Mouse (Mus musculus): ENCODE data around the gene Hopx. TPM values are rescaled to one million over a fixed set of nuclear protein-coding genes. Genes with fewer than 3 reads are reported as not detected.

Hopx gene
- polyA plus RNA-seq, 1 experiment from 2014 or later: 2.4 TPM

DNA sequence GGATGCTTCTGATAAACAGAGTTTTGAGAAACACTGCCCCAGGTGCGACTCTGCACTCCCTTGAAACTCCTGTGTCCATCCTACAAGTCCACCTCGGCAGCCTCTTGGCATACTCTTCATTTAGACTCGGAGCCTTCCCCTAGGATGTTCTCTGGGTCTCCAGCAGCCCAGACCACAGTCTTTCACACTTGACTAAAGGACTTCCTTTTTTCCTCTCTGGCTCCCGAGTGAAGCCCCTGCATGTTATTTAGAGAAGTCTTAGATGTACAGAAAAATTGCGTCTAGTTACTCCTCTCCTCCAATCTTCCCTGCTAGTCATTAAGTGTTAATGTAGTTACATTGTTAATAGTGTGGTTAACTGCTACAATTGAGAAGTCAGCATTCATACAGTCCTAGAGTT, 70.6 kb downstream of the Hopx start:
- H3K4me1 ChIP-seq (ENCODE audit: insufficient read depth): no peaks in the 10 kb centered on the region
- no peaks in the 10 kb centered on the region for H3K36me3 ChIP-seq (ENCODE audit: insufficient read depth)
- DNase-seq (no peak), ATAC-seq (ENCODE audit: insufficient read depth) (no peak)
- no peak overlapping the region for H3K4me2 ChIP-seq
- TF ChIP-seq CTCF (IDR thresholded peaks at IDR 0.05; ENCODE audit: low read depth): no peak
- no peak overlapping the region for H3K9ac ChIP-seq
- H3K9me3 ChIP-seq (ENCODE audit: low read depth, low read length): no peaks in the 10 kb centered on the region
- H3K27ac ChIP-seq (ENCODE audit: low read depth): no peak overlapping the region
- H3K27me3 ChIP-seq (ENCODE audit: insufficient read depth, low read length): no peaks in the 10 kb centered on the region
- 63% methylated on average over 5 of the region's 5 CpGs for WGBS
- H3K4me3 ChIP-seq (ENCODE audit: low read depth, low read length): no peak overlapping the region

GRCm38 (mm10) chr5:77039391-77039790, 75.5 kb downstream of the Hopx start:
- no peak for TF ChIP-seq CTCF (IDR thresholded peaks at IDR 0.05; ENCODE audit: low read depth)
- ATAC-seq (ENCODE audit: insufficient read depth): no peak
- H3K9me3 ChIP-seq (ENCODE audit: low read depth, low read length): no peaks in the 10 kb centered on the region
- H3K27me3 ChIP-seq (ENCODE audit: insufficient read depth, low read length): no peaks in the 10 kb centered on the region
- no peaks in the 10 kb centered on the region for H3K4me1 ChIP-seq (ENCODE audit: insufficient read depth)
- no peak overlapping the region for H3K27ac ChIP-seq (ENCODE audit: low read depth)
- H3K36me3 ChIP-seq (ENCODE audit: insufficient read depth): no peaks in the 10 kb centered on the region
- DNase-seq: no peak
- H3K4me2 ChIP-seq: no peak overlapping the region
- no peak overlapping the region for H3K9ac ChIP-seq
- H3K4me3 ChIP-seq (ENCODE audit: low read depth, low read length): no peak overlapping the region

GRCm38 (mm10) chr5:77038451-77038850, 76.5 kb downstream of the Hopx start:
- Histone ChIP-seq H3K9me3 (ENCODE audit: low read depth, low read length) (no peaks in the 10 kb centered on the region), H3K9ac (no peak overlapping the region), H3K27ac (ENCODE audit: low read depth) (no peak overlapping the region), H3K27me3 (ENCODE audit: insufficient read depth, low read length) (no peaks in the 10 kb centered on the region), H3K4me1 (ENCODE audit: insufficient read depth) (no peaks in the 10 kb centered on the region), H3K36me3 (ENCODE audit: insufficient read depth) (no peaks in the 10 kb centered on the region), H3K4me3 (ENCODE audit: low read depth, low read length) (no peak overlapping the region), H3K4me2 (no peak overlapping the region)
- WGBS: 87% methylated on average over 10 of the region's 10 CpGs
- TF ChIP-seq CTCF (IDR thresholded peaks at IDR 0.05; ENCODE audit: low read depth): no peak
- no peak for ATAC-seq (ENCODE audit: insufficient read depth)
- no peak for DNase-seq

Other genes with a start within 250 kb of the Hopx start
- gene Aasdh, start 209.6 kb downstream of the Hopx start, polyA plus RNA-seq (2014; fragmentation: Nextera tagmentation; extraction: Ambion mirVana): 20.4 and 22.8 TPM in 2 replicates
- gene Paics, start 163.8 kb downstream of the Hopx start, polyA plus RNA-seq (2014; fragmentation: Nextera tagmentation; extraction: Ambion mirVana): 291 and 294 TPM in 2 replicates
- 47.0 and 48.8 TPM in 2 replicates for gene Ppat, start 163.5 kb downstream of the Hopx start, polyA plus RNA-seq (2014; fragmentation: Nextera tagmentation; extraction: Ambion mirVana)
- gene Srp72, start 140.4 kb downstream of the Hopx start, polyA plus RNA-seq (2014; fragmentation: Nextera tagmentation; extraction: Ambion mirVana): 100 and 103 TPM in 2 replicates
- gene Arl9, start 111.1 kb downstream of the Hopx start, polyA plus RNA-seq (2014; fragmentation: Nextera tagmentation; extraction: Ambion mirVana): 0.38 TPM in 1 of 2 replicates, not detected in the other
- gene Thegl, start 99.1 kb downstream of the Hopx start, polyA plus RNA-seq (2014; fragmentation: Nextera tagmentation; extraction: Ambion mirVana): 0.30 and 0.66 TPM in 2 replicates
- gene Spink2, start 96.3 kb upstream of the Hopx start, polyA plus RNA-seq (2014; fragmentation: Nextera tagmentation; extraction: Ambion mirVana): 0.32 and 1.3 TPM in 2 replicates
- 42.6 and 43.5 TPM in 2 replicates for gene Rest, start 150.4 kb upstream of the Hopx start, polyA plus RNA-seq (2014; fragmentation: Nextera tagmentation; extraction: Ambion mirVana)
- gene Noa1, start 195.0 kb upstream of the Hopx start, polyA plus RNA-seq (2014; fragmentation: Nextera tagmentation; extraction: Ambion mirVana): 27.4 and 29.8 TPM in 2 replicates
- 73.2 and 74.6 TPM in 2 replicates for gene Polr2b, start 195.0 kb upstream of the Hopx start, polyA plus RNA-seq (2014; fragmentation: Nextera tagmentation; extraction: Ambion mirVana)